Mouse (Mus musculus): ENCODE data around the gene Ntf3. TPM values are rescaled to one million over a fixed set of nuclear protein-coding genes. Genes with fewer than 3 reads are reported as not detected.

The Ntf3 gene
- polyA plus RNA-seq, 1 experiment from 2014 or later = 18.9 TPM

DNA sequence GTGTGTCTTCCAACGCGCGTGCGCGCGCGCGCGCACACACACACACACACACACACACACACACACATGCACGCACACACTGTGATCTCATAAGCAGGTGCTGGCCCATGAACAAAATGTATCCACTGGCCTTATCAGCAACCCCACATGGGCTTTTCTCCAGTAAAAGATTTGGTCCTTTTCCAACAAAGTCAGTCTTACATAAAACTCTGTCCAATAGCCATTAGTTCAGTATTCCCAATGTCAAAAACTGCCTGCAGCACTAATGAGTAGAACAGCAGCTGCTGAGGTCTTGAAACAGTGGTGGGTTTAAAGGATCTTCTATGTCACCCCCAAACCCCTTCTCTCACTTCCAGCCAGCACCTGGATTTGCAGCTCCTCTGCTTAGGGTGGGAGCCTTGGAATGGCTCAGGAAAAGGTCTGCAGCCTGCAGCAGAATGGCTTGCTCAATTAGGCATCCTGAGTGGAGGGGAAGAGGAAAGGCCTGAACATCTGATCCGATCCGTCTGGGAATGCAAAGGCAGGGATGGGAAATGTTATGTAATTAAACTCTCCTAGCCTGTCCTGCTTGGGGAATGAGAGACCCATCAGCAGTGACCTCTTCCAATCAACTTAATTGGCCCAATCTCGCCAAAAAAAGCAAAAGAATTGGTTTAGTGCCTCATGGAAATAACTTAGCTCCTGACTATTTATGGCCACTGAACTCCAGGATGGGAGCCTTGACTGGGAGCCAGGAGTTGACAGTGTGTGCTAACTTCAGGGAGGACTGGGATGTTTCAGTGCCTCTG is 7.2 kb downstream of the Ntf3 start:
- WGBS = 83% methylated on average over 13 of the region's 13 CpGs
- Histone ChIP-seq H3K4me2 (replicated peaks) (no peak overlapping the region), H3K27me3 (no peaks in the 10 kb centered on the region; the same call in 1 of the 2 replicates), H3K4me1 (peaks cover 69% of the 10 kb centered on the region), H3K9ac (no peak overlapping the region), H3K9me3 (replicated peaks) (no peaks in the 10 kb centered on the region; the same call in 1 of the 2 replicates), H3K36me3 (no peaks in the 10 kb centered on the region), H3K27ac (replicated peaks) (no peak overlapping the region), H3K4me3 (replicated peaks) (no peak overlapping the region)
- no peak for ATAC-seq (ENCODE audit: insufficient number of reproducible peaks, low FRiP score, low TSS enrichment, low read depth)

DNA sequence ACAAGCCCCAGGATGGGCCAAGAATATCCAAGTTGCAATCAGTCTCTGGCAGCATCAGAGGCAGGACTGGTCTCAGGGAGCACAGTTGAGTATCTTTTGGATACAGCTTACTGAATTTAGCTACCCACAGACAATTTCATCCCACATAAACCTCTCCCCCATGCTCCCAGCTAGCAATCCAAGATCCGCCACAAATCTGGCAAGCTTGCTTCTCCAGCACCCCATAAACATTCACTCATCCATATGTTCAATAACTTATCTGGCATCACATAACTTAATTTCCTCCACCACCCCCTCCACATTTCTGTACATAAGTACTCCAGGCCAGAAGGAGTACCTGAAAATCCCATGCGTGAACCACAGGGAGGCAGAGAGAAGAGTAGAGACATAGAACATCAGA is 10.8 kb downstream of the Ntf3 start:
- ATAC-seq (ENCODE audit: insufficient number of reproducible peaks, low FRiP score, low TSS enrichment, low read depth) = no peak
- H3K4me1 ChIP-seq = peaks cover 40% of the 10 kb centered on the region

DNA sequence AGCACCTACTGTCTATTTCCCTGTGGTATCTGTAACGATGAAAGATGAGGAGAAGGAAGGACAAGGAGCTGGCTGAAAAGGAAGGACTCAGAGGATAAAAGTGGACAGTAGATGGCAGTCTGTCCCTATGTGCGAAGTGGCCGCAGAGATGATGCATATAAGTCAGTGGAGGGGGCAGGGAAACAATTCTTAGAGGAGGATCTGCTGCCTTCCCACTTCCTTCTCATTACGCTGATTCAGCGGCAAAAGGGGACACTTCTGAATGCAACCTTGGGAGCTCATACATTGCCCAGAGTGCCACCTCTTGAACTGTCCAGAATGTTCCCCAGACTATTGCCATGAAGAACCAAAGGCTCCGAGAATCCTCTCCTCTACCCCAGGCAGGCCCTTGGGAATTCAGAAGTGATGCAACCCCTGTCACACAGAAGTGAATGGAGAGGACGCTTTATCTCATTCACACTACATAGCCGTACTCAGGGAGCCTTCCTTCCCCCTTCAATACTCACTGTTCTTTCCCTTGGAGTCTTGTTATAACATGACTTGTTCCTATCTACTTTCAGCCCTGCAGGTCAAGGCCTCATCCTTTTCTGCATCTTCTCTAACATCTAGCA is 12.2 kb downstream of the Ntf3 start:
- Histone ChIP-seq H3K4me3 (replicated peaks) (no peak overlapping the region), H3K4me1 (peaks cover 28% of the 10 kb centered on the region), H3K27me3 (no peaks in the 10 kb centered on the region), H3K4me2 (replicated peaks) (no peak overlapping the region), H3K9me3 (replicated peaks) (no peaks in the 10 kb centered on the region; the same call in 1 of the 2 replicates), H3K9ac (no peak overlapping the region), H3K36me3 (0 out of 2 replicates have a peak, but pooled peaks cover 4% of the 10 kb centered on the region), H3K27ac (replicated peaks) (no peak overlapping the region)
- 53% methylated on average over 8 of the region's 8 CpGs for whole genome bisulfite sequencing
- no peak for ATAC-seq (ENCODE audit: insufficient number of reproducible peaks, low FRiP score, low TSS enrichment, low read depth)

More for the DNA sequence above, 10.8 kb downstream of the Ntf3 start:
- Histone ChIP-seq H3K27me3 (no peaks in the 10 kb centered on the region), H3K9me3 (replicated peaks) (no peaks in the 10 kb centered on the region; the same call in 1 of the 2 replicates), H3K4me2 (replicated peaks) (no peak overlapping the region), H3K27ac (replicated peaks) (no peak overlapping the region), H3K36me3 (0 out of 2 replicates have a peak, but pooled peaks cover 4% of the 10 kb centered on the region), H3K9ac (no peak overlapping the region), H3K4me3 (replicated peaks) (no peak overlapping the region)
- 77% methylated on average over 2 of the region's 2 CpGs for WGBS

DNA sequence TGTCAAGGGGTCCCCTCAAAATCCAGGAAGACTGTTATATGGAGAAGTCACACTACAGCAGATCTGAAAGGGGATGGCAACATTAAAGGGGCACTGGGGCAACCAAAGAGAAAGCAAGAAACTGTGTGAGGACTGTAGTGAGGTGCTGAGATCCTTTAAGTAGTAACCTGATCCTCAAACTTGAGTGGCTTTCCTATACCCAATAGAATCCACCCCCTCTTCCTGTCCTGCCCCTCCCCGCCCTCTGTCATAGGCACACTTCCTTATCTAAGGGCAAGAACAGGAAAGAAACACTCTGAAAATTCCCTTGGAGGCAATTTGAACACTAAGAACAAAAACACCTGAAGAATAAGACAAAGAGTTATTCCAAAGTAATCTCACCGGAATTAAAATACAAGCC is 13.6 kb downstream of the Ntf3 start:
- Histone ChIP-seq H3K4me2 (replicated peaks) (no peak overlapping the region), H3K9me3 (replicated peaks) (no peaks in the 10 kb centered on the region), H3K27me3 (no peaks in the 10 kb centered on the region), H3K4me1 (peaks cover 26% of the 10 kb centered on the region), H3K36me3 (0 out of 2 replicates have a peak, but pooled peaks cover 4% of the 10 kb centered on the region), H3K9ac (no peak overlapping the region), H3K27ac (replicated peaks) (no peak overlapping the region), H3K4me3 (replicated peaks) (no peak overlapping the region)
- 73% methylated on average over 2 of the region's 2 CpGs for WGBS
- no peak for ATAC-seq (ENCODE audit: insufficient number of reproducible peaks, low FRiP score, low TSS enrichment, low read depth)

- H3K36me3 ChIP-seq = no peaks in the 10 kb centered on the region
- no peak overlapping the region for H3K4me2 ChIP-seq (replicated peaks)
- peaks cover 33% of the 10 kb centered on the region for H3K4me1 ChIP-seq
- WGBS = 62% methylated on average over 5 of the region's 5 CpGs
- no peaks in the 10 kb centered on the region for H3K27me3 ChIP-seq
- ATAC-seq (ENCODE audit: insufficient number of reproducible peaks, low FRiP score, low TSS enrichment, low read depth) = no peak
- H3K27ac ChIP-seq (replicated peaks) = no peak overlapping the region
- H3K9ac ChIP-seq = no peak overlapping the region
- no peak overlapping the region for H3K4me3 ChIP-seq (replicated peaks)
- no peaks in the 10 kb centered on the region for H3K9me3 ChIP-seq (replicated peaks)
These were observed 23.1 kb downstream of the Ntf3 start for GRCm38 (mm10) chr6:126143659-126144058.

DNA sequence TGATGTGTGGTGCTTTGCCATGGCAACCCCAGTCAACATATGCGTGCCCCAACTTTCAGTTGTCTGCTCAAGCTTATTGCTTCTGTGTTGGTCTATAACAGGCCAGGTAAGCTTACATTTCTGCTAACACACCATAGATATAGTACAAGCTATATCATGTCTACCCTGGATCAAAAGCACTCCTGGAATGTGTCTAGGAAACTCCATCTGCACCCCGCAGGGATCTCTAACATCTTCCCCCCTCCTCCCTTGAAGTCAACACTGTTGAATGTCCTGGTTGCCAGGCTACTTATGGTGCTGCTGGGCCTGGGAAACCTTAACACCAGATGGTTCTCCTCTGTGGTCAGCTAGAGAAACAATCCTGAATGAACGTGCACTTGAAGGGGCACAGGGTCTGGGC is 24.0 kb downstream of the Ntf3 start:
- WGBS = 46% methylated on average over 3 of the region's 3 CpGs
- H3K4me3 ChIP-seq (replicated peaks) = no peak overlapping the region
- peaks cover 33% of the 10 kb centered on the region for H3K4me1 ChIP-seq
- 0 out of 2 replicates have a peak overlapping the region, but pooled peaks have one; percentile 28 for H3K27ac ChIP-seq (replicated peaks)
- 0 out of 2 replicates have a peak, but pooled peaks cover 3% of the 10 kb centered on the region for H3K36me3 ChIP-seq
- H3K27me3 ChIP-seq = no peaks in the 10 kb centered on the region
- no peak overlapping the region for H3K4me2 ChIP-seq (replicated peaks)
- no peaks in the 10 kb centered on the region for H3K9me3 ChIP-seq (replicated peaks)
- no peak for ATAC-seq (ENCODE audit: insufficient number of reproducible peaks, low FRiP score, low TSS enrichment, low read depth)
- no peak overlapping the region for H3K9ac ChIP-seq

DNA sequence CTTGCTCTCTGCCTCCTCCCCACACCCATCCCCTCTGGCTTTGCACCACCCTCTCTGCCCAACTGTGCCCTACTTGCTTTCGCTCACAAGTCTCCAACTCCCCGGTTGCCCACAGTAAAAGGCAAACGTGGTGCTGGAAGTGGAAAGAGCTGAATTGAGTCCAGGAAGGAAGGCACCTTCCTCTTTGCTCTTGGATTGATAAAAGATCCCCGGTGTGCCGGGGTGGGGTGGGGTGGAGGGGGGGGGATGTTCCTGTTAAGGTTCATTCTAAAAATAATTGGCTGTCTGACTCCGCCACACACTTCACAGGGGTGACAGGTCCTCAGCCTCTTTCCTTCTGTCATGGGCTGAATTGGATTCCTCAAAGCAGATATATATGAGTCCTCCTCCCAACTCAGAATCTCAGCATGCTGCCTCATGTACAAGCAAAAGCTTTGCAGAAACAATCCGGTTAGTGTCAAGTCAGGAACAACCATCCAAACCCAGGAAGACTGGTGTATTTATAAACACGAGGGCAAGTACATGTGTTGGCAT is 24.6 kb downstream of the Ntf3 start:
- ATAC-seq (ENCODE audit: insufficient number of reproducible peaks, low FRiP score, low TSS enrichment, low read depth) = no peak
- no peak overlapping the region for H3K9ac ChIP-seq
- H3K4me1 ChIP-seq = peaks cover 33% of the 10 kb centered on the region
- no peak overlapping the region for H3K4me3 ChIP-seq (replicated peaks)
- no peaks in the 10 kb centered on the region for H3K27me3 ChIP-seq
- H3K36me3 ChIP-seq = 0 out of 2 replicates have a peak, but pooled peaks cover 3% of the 10 kb centered on the region
- H3K4me2 ChIP-seq (replicated peaks) = 0 out of 2 replicates have a peak overlapping the region, but pooled peaks have one; percentile 1
- no peaks in the 10 kb centered on the region for H3K9me3 ChIP-seq (replicated peaks)
- WGBS = 48% methylated on average over 8 of the region's 8 CpGs
- peak overlapping the region; percentile 3 for H3K27ac ChIP-seq (replicated peaks)

DNA sequence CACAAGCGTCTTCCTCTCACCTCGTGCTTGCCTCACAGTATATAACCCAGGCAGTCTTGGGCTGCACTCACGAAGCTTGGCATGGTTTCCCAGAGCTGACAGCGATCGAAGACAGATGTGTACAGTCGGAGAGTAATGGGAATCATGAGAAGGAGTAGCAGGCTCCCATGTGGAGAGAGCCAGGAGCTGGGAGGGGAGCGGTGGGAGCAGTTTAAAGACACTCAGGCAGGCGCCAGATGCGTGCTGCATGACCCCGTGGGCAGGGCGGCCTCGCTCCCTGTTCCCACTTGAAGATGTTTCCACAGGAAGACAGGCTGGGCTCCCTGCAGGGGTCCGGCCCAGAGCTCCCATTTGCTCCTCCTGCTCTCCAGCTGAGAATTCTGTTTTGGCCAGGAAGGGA is 25.2 kb downstream of the Ntf3 start:
- Histone ChIP-seq H3K4me1 (peaks cover 33% of the 10 kb centered on the region), H3K4me3 (replicated peaks) (no peak overlapping the region), H3K36me3 (0 out of 2 replicates have a peak, but pooled peaks cover 3% of the 10 kb centered on the region), H3K4me2 (replicated peaks) (peak overlapping the region; percentile 1; the same call in 1 of the 2 replicates), H3K9me3 (replicated peaks) (no peaks in the 10 kb centered on the region), H3K27ac (replicated peaks) (peak overlapping the region; percentile 3), H3K9ac (no peak overlapping the region), H3K27me3 (no peaks in the 10 kb centered on the region)
- peak; percentile 83 for ATAC-seq (ENCODE audit: insufficient number of reproducible peaks, low FRiP score, low TSS enrichment, low read depth)
- 19% methylated on average over 13 of the region's 13 CpGs for WGBS

DNA sequence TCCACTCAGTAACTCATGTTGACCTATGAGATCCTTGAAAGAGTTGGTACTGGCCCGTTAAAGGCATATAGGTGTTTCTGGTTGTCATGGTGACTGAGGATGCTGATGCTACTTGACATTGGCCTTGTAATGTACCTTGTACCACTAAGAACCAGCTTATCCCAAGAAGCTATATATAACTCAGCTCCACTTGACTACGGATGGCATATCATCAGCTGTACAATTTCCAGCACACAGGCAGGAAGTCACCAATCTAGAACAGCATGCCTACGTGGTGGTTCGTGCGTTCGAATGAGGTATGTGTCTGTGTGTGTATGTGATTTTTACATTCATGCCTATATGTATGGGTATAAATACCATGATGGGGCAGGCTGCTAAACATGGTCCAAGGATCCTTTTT is 25.7 kb downstream of the Ntf3 start:
- ATAC-seq (ENCODE audit: insufficient number of reproducible peaks, low FRiP score, low TSS enrichment, low read depth) = no peak
- 0 out of 2 replicates have a peak overlapping the region, but pooled peaks have one; percentile 3 for H3K27ac ChIP-seq (replicated peaks)
- no peak overlapping the region for H3K4me3 ChIP-seq (replicated peaks)
- no peaks in the 10 kb centered on the region for H3K27me3 ChIP-seq
- no peaks in the 10 kb centered on the region for H3K9me3 ChIP-seq (replicated peaks)
- H3K9ac ChIP-seq = no peak overlapping the region
- 0 out of 2 replicates have a peak, but pooled peaks cover 3% of the 10 kb centered on the region for H3K36me3 ChIP-seq
- H3K4me1 ChIP-seq = peaks cover 33% of the 10 kb centered on the region
- WGBS = 69% methylated on average over 6 of the region's 6 CpGs
- H3K4me2 ChIP-seq (replicated peaks) = 0 out of 2 replicates have a peak overlapping the region, but pooled peaks have one; percentile 1

DNA sequence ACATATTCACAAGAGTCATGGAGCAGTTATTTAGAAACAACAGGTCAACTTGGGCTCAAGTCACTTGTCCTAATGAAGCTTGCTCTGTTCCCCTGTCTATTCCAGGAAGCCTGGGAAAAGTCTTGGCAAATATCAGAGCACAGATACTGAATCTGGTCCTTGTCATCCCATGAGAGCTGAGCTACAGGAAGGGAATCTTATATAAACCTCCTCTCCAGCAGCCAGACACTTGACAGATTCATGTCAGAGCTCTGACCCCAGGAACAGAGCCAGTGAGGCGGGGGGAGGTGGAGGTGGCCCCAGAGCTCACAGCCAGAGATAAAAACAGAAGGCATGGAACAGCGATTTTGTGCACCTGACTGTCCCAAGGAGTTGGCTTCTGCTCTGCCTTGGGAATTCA is 26.3 kb downstream of the Ntf3 start:
- H3K9me3 ChIP-seq (replicated peaks) = no peaks in the 10 kb centered on the region
- WGBS = 73% methylated on average over 2 of the region's 2 CpGs
- no peaks in the 10 kb centered on the region for H3K27me3 ChIP-seq
- no peak overlapping the region for H3K4me3 ChIP-seq (replicated peaks)
- no peak overlapping the region for H3K4me2 ChIP-seq (replicated peaks)
- H3K27ac ChIP-seq (replicated peaks) = no peak overlapping the region
- no peak for ATAC-seq (ENCODE audit: insufficient number of reproducible peaks, low FRiP score, low TSS enrichment, low read depth)
- H3K4me1 ChIP-seq = peaks cover 33% of the 10 kb centered on the region
- no peak overlapping the region for H3K9ac ChIP-seq
- H3K36me3 ChIP-seq = 0 out of 2 replicates have a peak, but pooled peaks cover 3% of the 10 kb centered on the region
